Mouse (Mus musculus): ENCODE measurements around the gene Kank2. TPM values are rescaled to one million over a fixed set of nuclear protein-coding genes. Genes with fewer than 3 reads are reported as not detected.

Kank2 gene
- polyA plus RNA-seq, 1 experiment from 2014 or later: 2.7 TPM

DNA sequence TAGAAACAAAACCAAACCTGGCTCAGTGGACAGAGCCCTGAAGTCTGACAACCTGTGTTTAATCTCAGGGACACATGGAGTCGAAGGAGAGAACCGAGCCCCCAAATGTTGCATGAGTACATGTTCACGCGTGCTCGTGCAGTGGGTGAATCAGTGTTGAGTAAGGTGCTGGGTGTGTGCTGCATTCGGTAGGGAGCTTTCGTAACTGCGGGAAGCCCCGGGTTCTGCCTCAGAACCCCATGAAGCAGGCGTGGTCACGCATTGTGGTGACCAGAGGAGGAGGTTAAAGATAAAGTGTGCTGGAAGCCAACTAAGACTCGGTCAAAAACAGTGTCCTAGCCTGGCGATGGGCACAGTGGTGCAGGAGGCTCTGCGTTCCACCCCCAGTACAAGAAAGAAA is 58.1 kb downstream of the Kank2 start:
- Histone ChIP-seq H3K4me1 (ENCODE audit: control insufficient read depth, insufficient read depth, low read length) (no peaks in the 10 kb centered on the region), H3K4me3 (replicated peaks; ENCODE audit: low read depth, low read length) (no peak overlapping the region), H3K36me3 (ENCODE audit: control insufficient read depth, insufficient read depth, low read length) (peaks cover 85% of the 10 kb centered on the region), H3K9me3 (ENCODE audit: control insufficient read depth, low read length) (no peaks in the 10 kb centered on the region), H3K4me2 (ENCODE audit: low read length) (no peak overlapping the region), H3K27me3 (ENCODE audit: control insufficient read depth, insufficient read depth, low read length) (no peaks in the 10 kb centered on the region), H3K27ac (replicated peaks; ENCODE audit: low read depth, low read length) (no peak overlapping the region), H3K9ac (replicated peaks; ENCODE audit: low read length) (no peak overlapping the region)
- ATAC-seq (ENCODE audit: low FRiP score, low TSS enrichment) (no peak), DNase-seq (no peak)
- WGBS: 95% methylated on average over 14 of the region's 14 CpGs

DNA sequence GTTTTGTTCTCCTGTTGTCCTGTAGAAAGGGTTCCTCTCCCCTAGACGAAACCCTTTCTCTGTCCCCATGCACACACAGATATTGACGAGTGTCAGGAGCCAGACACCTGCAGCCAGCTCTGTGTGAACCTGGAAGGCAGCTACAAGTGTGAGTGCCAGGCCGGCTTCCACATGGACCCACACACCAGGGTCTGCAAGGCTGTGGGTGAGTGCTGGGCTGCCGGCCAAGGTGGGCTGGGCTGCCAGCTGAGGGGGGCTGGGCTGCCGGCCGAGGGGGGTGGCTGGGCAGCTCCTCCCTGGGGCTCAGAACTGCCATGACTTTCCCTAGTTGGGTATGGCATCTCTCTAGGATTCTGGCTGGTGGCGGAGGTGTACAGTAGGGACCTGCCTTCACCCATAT is 59.8 kb downstream of the Kank2 start:
- no peak overlapping the region for H3K4me3 ChIP-seq (replicated peaks; ENCODE audit: low read depth, low read length)
- peaks cover 84% of the 10 kb centered on the region for H3K36me3 ChIP-seq (ENCODE audit: control insufficient read depth, insufficient read depth, low read length)
- no peak overlapping the region for H3K9ac ChIP-seq (replicated peaks; ENCODE audit: low read length)
- H3K4me1 ChIP-seq (ENCODE audit: control insufficient read depth, insufficient read depth, low read length): no peaks in the 10 kb centered on the region
- DNase-seq: no peak
- ATAC-seq (ENCODE audit: low FRiP score, low TSS enrichment): no peak
- no peak overlapping the region for H3K27ac ChIP-seq (replicated peaks; ENCODE audit: low read depth, low read length)
- H3K27me3 ChIP-seq (ENCODE audit: control insufficient read depth, insufficient read depth, low read length): no peaks in the 10 kb centered on the region
- H3K9me3 ChIP-seq (ENCODE audit: control insufficient read depth, low read length): no peaks in the 10 kb centered on the region
- WGBS: 93% methylated on average over 7 of the region's 7 CpGs
- H3K4me2 ChIP-seq (ENCODE audit: low read length): no peak overlapping the region

DNA sequence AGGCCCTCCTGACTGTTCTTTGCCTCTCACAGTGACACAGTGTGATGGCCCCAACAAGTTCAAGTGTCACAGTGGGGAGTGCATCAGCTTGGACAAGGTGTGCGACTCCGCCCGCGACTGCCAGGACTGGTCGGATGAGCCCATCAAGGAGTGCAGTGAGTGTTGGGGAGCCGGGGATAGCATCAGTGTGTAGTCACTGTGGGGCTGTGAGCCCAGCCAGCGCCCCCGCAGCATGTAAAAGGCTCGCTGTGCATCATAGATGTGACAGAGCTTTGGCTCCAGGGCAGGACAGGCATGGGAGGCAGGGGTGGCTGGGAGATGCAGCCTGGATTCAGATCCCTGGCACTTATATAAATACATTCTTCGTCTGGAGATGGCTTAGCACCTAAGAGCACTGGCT is 61.4 kb downstream of the Kank2 start:
- no peak for ATAC-seq (ENCODE audit: low FRiP score, low TSS enrichment)

DNA sequence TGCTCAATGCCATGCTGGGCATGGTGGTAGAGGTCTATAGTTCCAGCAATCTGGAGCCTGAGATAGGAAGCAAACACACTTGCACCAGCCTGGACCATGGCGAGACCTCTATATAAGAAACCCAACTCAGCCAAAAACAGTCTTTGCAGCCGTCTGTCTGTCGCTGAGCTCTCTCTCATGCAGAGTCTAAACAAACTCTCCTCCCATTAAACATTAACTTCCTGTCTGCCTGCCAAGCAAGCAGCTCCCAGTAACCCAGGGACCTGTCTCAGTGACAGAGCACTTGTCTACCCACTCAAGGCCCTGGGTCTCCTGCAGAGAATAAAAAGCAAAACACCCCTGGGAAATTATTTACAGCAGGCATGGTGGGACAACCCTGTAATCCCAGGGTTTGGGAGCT is 62.0 kb downstream of the Kank2 start:
- H3K9ac ChIP-seq (replicated peaks; ENCODE audit: low read length): no peak overlapping the region
- ATAC-seq (ENCODE audit: low FRiP score, low TSS enrichment) (no peak), DNase-seq (no peak)
- H3K4me1 ChIP-seq (ENCODE audit: control insufficient read depth, insufficient read depth, low read length): no peaks in the 10 kb centered on the region
- no peak overlapping the region for H3K27ac ChIP-seq (replicated peaks; ENCODE audit: low read depth, low read length)
- H3K4me3 ChIP-seq (replicated peaks; ENCODE audit: low read depth, low read length): no peak overlapping the region
- H3K9me3 ChIP-seq (ENCODE audit: control insufficient read depth, low read length): no peaks in the 10 kb centered on the region
- H3K4me2 ChIP-seq (ENCODE audit: low read length): no peak overlapping the region
- WGBS: 95% methylated on average over 3 of the region's 3 CpGs
- no peaks in the 10 kb centered on the region for H3K27me3 ChIP-seq (ENCODE audit: control insufficient read depth, insufficient read depth, low read length)
- peaks cover 88% of the 10 kb centered on the region for H3K36me3 ChIP-seq (ENCODE audit: control insufficient read depth, insufficient read depth, low read length)

More for the DNA sequence above, 61.4 kb downstream of the Kank2 start:
- Histone ChIP-seq H3K36me3 (ENCODE audit: control insufficient read depth, insufficient read depth, low read length) (peaks cover 88% of the 10 kb centered on the region), H3K4me3 (replicated peaks; ENCODE audit: low read depth, low read length) (no peak overlapping the region), H3K9ac (replicated peaks; ENCODE audit: low read length) (no peak overlapping the region), H3K27me3 (ENCODE audit: control insufficient read depth, insufficient read depth, low read length) (no peaks in the 10 kb centered on the region), H3K9me3 (ENCODE audit: control insufficient read depth, low read length) (no peaks in the 10 kb centered on the region), H3K4me2 (ENCODE audit: low read length) (no peak overlapping the region), H3K4me1 (ENCODE audit: control insufficient read depth, insufficient read depth, low read length) (no peaks in the 10 kb centered on the region), H3K27ac (replicated peaks; ENCODE audit: low read depth, low read length) (no peak overlapping the region)
- DNase-seq: no peak
- 95% methylated on average over 10 of the region's 10 CpGs for WGBS

DNA sequence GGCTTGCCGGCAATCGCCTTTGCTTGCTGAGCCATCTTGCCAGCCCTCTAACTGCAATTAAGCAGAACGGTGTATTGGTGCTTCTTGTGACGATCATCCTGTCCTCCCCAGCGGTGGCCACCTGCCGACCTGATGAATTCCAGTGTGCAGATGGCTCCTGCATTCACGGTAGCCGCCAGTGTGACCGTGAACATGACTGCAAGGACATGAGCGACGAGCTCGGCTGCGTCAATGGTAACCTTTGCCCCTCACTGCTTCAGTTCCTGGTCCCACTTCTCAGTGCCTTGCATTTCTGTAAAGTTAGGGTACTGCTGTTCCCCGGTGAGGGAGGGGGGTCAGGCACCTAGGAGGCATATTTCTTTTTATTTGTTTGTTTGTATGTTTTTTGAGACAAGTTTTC is 63.4 kb downstream of the Kank2 start:
- H3K27me3 ChIP-seq (ENCODE audit: control insufficient read depth, insufficient read depth, low read length): no peaks in the 10 kb centered on the region
- H3K27ac ChIP-seq (replicated peaks; ENCODE audit: low read depth, low read length): no peak overlapping the region
- H3K9me3 ChIP-seq (ENCODE audit: control insufficient read depth, low read length): no peaks in the 10 kb centered on the region
- WGBS: 94% methylated on average over 14 of the region's 14 CpGs
- ATAC-seq (ENCODE audit: low FRiP score, low TSS enrichment) (no peak), DNase-seq (no peak)
- H3K4me3 ChIP-seq (replicated peaks; ENCODE audit: low read depth, low read length): no peak overlapping the region
- peaks cover 79% of the 10 kb centered on the region for H3K36me3 ChIP-seq (ENCODE audit: control insufficient read depth, insufficient read depth, low read length)
- H3K9ac ChIP-seq (replicated peaks; ENCODE audit: low read length): no peak overlapping the region
- no peaks in the 10 kb centered on the region for H3K4me1 ChIP-seq (ENCODE audit: control insufficient read depth, insufficient read depth, low read length)
- H3K4me2 ChIP-seq (ENCODE audit: low read length): no peak overlapping the region

DNA sequence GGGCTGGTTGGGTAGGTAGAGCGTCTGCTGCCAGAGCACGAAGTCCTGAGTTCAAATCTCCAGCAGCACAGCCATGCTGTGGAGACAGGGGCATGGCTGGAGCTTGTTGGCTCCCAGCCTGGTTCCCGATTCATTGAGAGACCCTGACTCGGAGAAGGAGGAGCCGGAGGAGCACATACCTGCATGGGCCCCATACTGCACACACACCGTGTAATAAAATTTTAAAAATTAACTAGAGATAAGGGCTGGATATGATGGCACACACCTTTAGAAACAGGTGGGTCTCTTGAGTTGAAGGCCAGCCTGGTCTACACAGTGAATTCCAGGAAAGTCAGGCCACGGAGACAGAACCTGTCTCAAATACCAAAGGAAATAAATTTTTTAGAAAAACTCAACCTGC is 64.6 kb downstream of the Kank2 start:
- Histone ChIP-seq H3K4me2 (ENCODE audit: low read length) (no peak overlapping the region), H3K27me3 (ENCODE audit: control insufficient read depth, insufficient read depth, low read length) (no peaks in the 10 kb centered on the region), H3K4me1 (ENCODE audit: control insufficient read depth, insufficient read depth, low read length) (no peaks in the 10 kb centered on the region), H3K27ac (replicated peaks; ENCODE audit: low read depth, low read length) (no peak overlapping the region), H3K4me3 (replicated peaks; ENCODE audit: low read depth, low read length) (no peak overlapping the region), H3K9ac (replicated peaks; ENCODE audit: low read length) (no peak overlapping the region), H3K9me3 (ENCODE audit: control insufficient read depth, low read length) (no peaks in the 10 kb centered on the region), H3K36me3 (ENCODE audit: control insufficient read depth, insufficient read depth, low read length) (peaks cover 67% of the 10 kb centered on the region)
- WGBS: 98% methylated on average over 7 of the region's 7 CpGs
- ATAC-seq (ENCODE audit: low FRiP score, low TSS enrichment) (no peak), DNase-seq (no peak)

DNA sequence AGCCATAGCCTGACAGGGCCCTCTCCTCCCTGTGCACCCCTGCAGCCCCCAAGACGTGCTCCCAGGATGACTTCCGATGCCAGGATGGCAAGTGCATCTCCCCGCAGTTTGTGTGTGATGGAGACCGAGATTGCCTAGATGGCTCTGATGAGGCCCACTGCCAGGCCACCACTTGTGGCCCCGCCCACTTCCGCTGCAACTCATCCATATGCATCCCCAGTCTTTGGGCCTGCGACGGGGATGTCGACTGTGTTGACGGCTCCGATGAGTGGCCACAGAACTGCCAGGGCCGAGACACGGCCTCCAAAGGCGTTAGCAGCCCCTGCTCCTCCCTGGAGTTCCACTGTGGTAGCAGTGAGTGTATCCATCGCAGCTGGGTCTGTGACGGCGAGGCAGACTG is 65.1 kb downstream of the Kank2 start:
- Histone ChIP-seq H3K4me2 (ENCODE audit: low read length) (no peak overlapping the region), H3K27ac (replicated peaks; ENCODE audit: low read depth, low read length) (no peak overlapping the region), H3K27me3 (ENCODE audit: control insufficient read depth, insufficient read depth, low read length) (no peaks in the 10 kb centered on the region), H3K36me3 (ENCODE audit: control insufficient read depth, insufficient read depth, low read length) (peaks cover 62% of the 10 kb centered on the region), H3K4me1 (ENCODE audit: control insufficient read depth, insufficient read depth, low read length) (no peaks in the 10 kb centered on the region), H3K9ac (replicated peaks; ENCODE audit: low read length) (no peak overlapping the region), H3K4me3 (replicated peaks; ENCODE audit: low read depth, low read length) (no peak overlapping the region), H3K9me3 (ENCODE audit: control insufficient read depth, low read length) (no peaks in the 10 kb centered on the region)
- ATAC-seq (ENCODE audit: low FRiP score, low TSS enrichment) (no peak), DNase-seq (no peak)
- 79% methylated on average over 17 of the region's 17 CpGs for WGBS

DNA sequence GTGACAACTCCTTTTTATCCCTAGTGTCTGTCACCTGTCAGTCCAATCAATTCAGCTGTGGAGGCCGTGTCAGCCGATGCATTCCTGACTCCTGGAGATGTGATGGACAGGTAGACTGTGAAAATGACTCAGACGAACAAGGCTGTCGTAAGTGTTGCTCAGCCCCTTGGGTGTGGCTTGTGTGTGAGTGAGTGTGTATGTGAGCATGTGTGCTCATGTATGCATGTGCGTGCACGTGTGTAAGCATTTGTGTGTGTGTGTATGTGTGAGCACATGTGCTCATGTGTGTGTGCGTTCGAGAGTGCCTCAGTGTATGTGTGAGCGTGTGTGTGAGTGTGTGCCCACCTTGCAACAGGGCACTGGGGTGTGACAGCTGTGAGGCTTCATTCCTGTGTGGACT is 66.3 kb downstream of the Kank2 start:
- Histone ChIP-seq H3K4me2 (ENCODE audit: low read length) (no peak overlapping the region), H3K9ac (replicated peaks; ENCODE audit: low read length) (no peak overlapping the region), H3K4me3 (replicated peaks; ENCODE audit: low read depth, low read length) (no peak overlapping the region), H3K9me3 (ENCODE audit: control insufficient read depth, low read length) (no peaks in the 10 kb centered on the region), H3K27ac (replicated peaks; ENCODE audit: low read depth, low read length) (no peak overlapping the region), H3K36me3 (ENCODE audit: control insufficient read depth, insufficient read depth, low read length) (peaks cover 51% of the 10 kb centered on the region), H3K27me3 (ENCODE audit: control insufficient read depth, insufficient read depth, low read length) (no peaks in the 10 kb centered on the region), H3K4me1 (ENCODE audit: control insufficient read depth, insufficient read depth, low read length) (no peaks in the 10 kb centered on the region)
- DNase-seq (no peak), ATAC-seq (ENCODE audit: low FRiP score, low TSS enrichment) (no peak)
- WGBS: 95% methylated on average over 9 of the region's 9 CpGs

DNA sequence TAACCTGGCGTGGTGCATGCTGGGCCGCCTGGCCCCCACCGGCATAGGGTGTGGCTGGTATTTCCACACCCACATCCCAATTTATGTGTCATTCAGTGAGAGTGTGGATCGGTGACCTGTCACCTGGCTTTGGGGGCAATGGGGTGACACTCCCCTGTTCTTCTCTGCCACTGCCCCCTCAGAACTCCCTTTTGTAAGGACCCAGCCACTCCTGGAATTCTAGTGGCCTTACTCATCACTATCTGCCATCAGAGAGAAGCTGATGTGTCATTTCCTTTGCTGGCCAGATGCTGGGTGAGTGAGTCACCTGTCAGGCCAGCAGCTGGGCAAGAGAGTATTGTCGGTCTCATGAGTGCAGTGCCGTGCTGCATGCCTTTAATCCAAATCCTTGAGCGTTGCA is 69.3 kb downstream of the Kank2 start:
- no peaks in the 10 kb centered on the region for H3K27me3 ChIP-seq (ENCODE audit: control insufficient read depth, insufficient read depth, low read length)
- no peaks in the 10 kb centered on the region for H3K9me3 ChIP-seq (ENCODE audit: control insufficient read depth, low read length)
- 0 out of 2 replicates have a peak overlapping the region, but pooled peaks have one; percentile 32 for H3K27ac ChIP-seq (replicated peaks; ENCODE audit: low read depth, low read length)
- H3K4me1 ChIP-seq (ENCODE audit: control insufficient read depth, insufficient read depth, low read length): peaks cover 16% of the 10 kb centered on the region
- H3K4me2 ChIP-seq (ENCODE audit: low read length): no peak overlapping the region
- H3K4me3 ChIP-seq (replicated peaks; ENCODE audit: low read depth, low read length): no peak overlapping the region
- no peak overlapping the region for H3K9ac ChIP-seq (replicated peaks; ENCODE audit: low read length)
- ATAC-seq (ENCODE audit: low FRiP score, low TSS enrichment) (no peak), DNase-seq (no peak)
- peaks cover 26% of the 10 kb centered on the region for H3K36me3 ChIP-seq (ENCODE audit: control insufficient read depth, insufficient read depth, low read length)
- WGBS: 87% methylated on average over 7 of the region's 7 CpGs
